ENCODE assay signal across 10 mouse cellular contexts in genomic region chr8:110665000-110665399, GRCm38 (mm10). TPM values are rescaled to one million over a fixed set of nuclear protein-coding genes. Genes with fewer than 3 reads are reported as not detected.
A peak's percentile ranks its signal among the peaks of the same experiment; 100 is the strongest.
DNase-seq lines count a peak whose midpoint lies in the region; ATAC-seq lines count a peak whose summit lies in the region.
"Had no signal": no experiment of that assay in that cellular context is flagged by ENCODE, and none has a peak within 500 bp of the region (broad histone marks: within the 10 kb centered on the region; RNA-seq: fewer than 3 reads in every experiment).

No protein-coding gene starts in this region.

- no peaks in the 10 kb centered on the region for H3K9me3 ChIP-seq in kidney, embryonic 16.5 days (ENCODE audit: low read length)
- no peaks in the 10 kb centered on the region for H3K9me3 ChIP-seq in embryonic facial prominence, embryonic 13.5 days
- no peaks in the 10 kb centered on the region for H3K9me3 ChIP-seq in forebrain, embryonic 14.5 days (replicated peaks; ENCODE audit: control insufficient read depth, low read length)

- 74% methylated on average over 3 of the region's 3 CpGs for WGBS in kidney, embryonic 16.5 days
- WGBS in embryonic facial prominence, embryonic 13.5 days, result 86% methylated on average over 3 of the region's 3 CpGs
- 61% methylated on average over 3 of the region's 3 CpGs for WGBS in forebrain, embryonic 14.5 days

- H3K4me2 ChIP-seq in kidney, embryonic 16.5 days (replicated peaks; ENCODE audit: low read depth, low read length), result no peak overlapping the region
- H3K4me2 ChIP-seq in embryonic facial prominence, embryonic 13.5 days, result no peak overlapping the region
- no peak overlapping the region for H3K4me2 ChIP-seq in forebrain, embryonic 14.5 days (ENCODE audit: low read length)

- H3K36me3 ChIP-seq in kidney, embryonic 16.5 days (ENCODE audit: insufficient read depth, low read length), result peaks cover 2% of the 10 kb centered on the region; the same call in 1 of the 2 replicates
- peaks cover 11% of the 10 kb centered on the region for H3K36me3 ChIP-seq in embryonic facial prominence, embryonic 13.5 days
- peaks cover 14% of the 10 kb centered on the region; the same call in 1 of the 2 replicates for H3K36me3 ChIP-seq in forebrain, embryonic 14.5 days (ENCODE audit: control insufficient read depth, insufficient read depth, low read length)

- peak overlapping the region; percentile 52 for H3K27ac ChIP-seq in kidney, embryonic 16.5 days (ENCODE audit: low read length)
- H3K27ac ChIP-seq in embryonic facial prominence, embryonic 13.5 days, result peak overlapping the region; percentile 76
- H3K27ac ChIP-seq in forebrain, embryonic 14.5 days (ENCODE audit: low read depth, low read length), result peak overlapping the region; percentile 91

- H3K9ac ChIP-seq in kidney, embryonic 16.5 days (replicated peaks; ENCODE audit: low read length), result no peak overlapping the region
- no peak overlapping the region for H3K9ac ChIP-seq in embryonic facial prominence, embryonic 13.5 days
- H3K9ac ChIP-seq in forebrain, embryonic 14.5 days (ENCODE audit: low read length), result no peak overlapping the region

- DNase-seq in kidney, postnatal 36 days, result no peak
- DNase-seq in forebrain, embryonic 14.5 days (ENCODE audit: low spot score), result peak; percentile 44
- peak; percentile 49 for DNase-seq in kidney, postnatal 14 days
- no peak for DNase-seq in thymus, postnatal 14 days
- DNase-seq in layer of hippocampus, postnatal 14 days (ENCODE audit: low spot score in 2 of 2), result no peak
- DNase-seq in right cerebral cortex, adult 2 months (ENCODE audit: low spot score in 2 of 2), result no peak
- DNase-seq: lung, adult 2 months had no signal

- 0 out of 2 replicates have a peak, but pooled peaks cover 11% of the 10 kb centered on the region for H3K4me1 ChIP-seq in kidney, embryonic 16.5 days (ENCODE audit: insufficient read depth, low read length)
- peaks cover 20% of the 10 kb centered on the region for H3K4me1 ChIP-seq in embryonic facial prominence, embryonic 13.5 days
- peaks cover 15% of the 10 kb centered on the region for H3K4me1 ChIP-seq in forebrain, embryonic 14.5 days (ENCODE audit: control insufficient read depth, insufficient read depth, low read length)

- H3K4me3 ChIP-seq in kidney, embryonic 16.5 days (ENCODE audit: low read length), result no peak overlapping the region
- no peak overlapping the region for H3K4me3 ChIP-seq in embryonic facial prominence, embryonic 13.5 days
- H3K4me3 ChIP-seq in forebrain, embryonic 14.5 days (ENCODE audit: low read depth, low read length), result no peak overlapping the region

- H3K27me3 ChIP-seq in kidney, embryonic 16.5 days (ENCODE audit: insufficient read depth, low read length), result no peaks in the 10 kb centered on the region
- no peaks in the 10 kb centered on the region for H3K27me3 ChIP-seq in embryonic facial prominence, embryonic 13.5 days
- no peaks in the 10 kb centered on the region for H3K27me3 ChIP-seq in forebrain, embryonic 14.5 days (replicated peaks; ENCODE audit: control insufficient read depth, insufficient read depth, low read length)

- ATAC-seq in kidney, embryonic 16.5 days (ENCODE audit: low FRiP score, low TSS enrichment), result peak; percentile 55; the same call in 1 of the 2 replicates
- ATAC-seq in embryonic facial prominence, embryonic 13.5 days (ENCODE audit: insufficient number of reproducible peaks, insufficient read depth, low FRiP score, low TSS enrichment, low read depth), result no peak
- peak; percentile 26; the same call in 1 of the 2 replicates for ATAC-seq in forebrain, embryonic 14.5 days

RNA-seq across cellular contexts. Expression of gene Vac14, which starts 46.6 kb away (rescaled TPM):
- 21.6 and 21.7 TPM in 2 replicates for polyA plus RNA-seq in kidney, embryonic 16.5 days (2015; fragmentation: Nextera tagmentation; extraction: Ambion mirVana)
- 15.1 and 19.8 TPM in 2 replicates for polyA plus RNA-seq in embryonic facial prominence, embryonic 13.5 days (2015; fragmentation: Nextera tagmentation; extraction: Ambion mirVana)
- 25.8 and 27.1 TPM in 2 replicates for polyA plus RNA-seq in forebrain, embryonic 14.5 days (2014; fragmentation: Nextera tagmentation; extraction: Ambion mirVana)
- total RNA-seq in layer of hippocampus, postnatal 14 days (2021), result 10 to 100 TPM; 24.5 to 26.6 TPM

RNA-seq across cellular contexts. Expression of gene Mtss1l, which starts 56.3 kb away (rescaled TPM):
- polyA plus RNA-seq in kidney, embryonic 16.5 days (2015; fragmentation: Nextera tagmentation; extraction: Ambion mirVana), result 9.1 and 9.2 TPM in 2 replicates
- polyA plus RNA-seq in embryonic facial prominence, embryonic 13.5 days (2015; fragmentation: Nextera tagmentation; extraction: Ambion mirVana), result 11.0 and 12.6 TPM in 2 replicates
- polyA plus RNA-seq in forebrain, embryonic 14.5 days (2014; fragmentation: Nextera tagmentation; extraction: Ambion mirVana), result 16.5 and 20.1 TPM in 2 replicates
- 100 to 1,000 TPM; 220 to 233 TPM for total RNA-seq in layer of hippocampus, postnatal 14 days (2021)
- total RNA-seq: granulocyte monocyte progenitor cell, adult 5-6 weeks had no signal

Comparison
In these comparisons a context has a peak if more than half of its experiments do, and no peak if none do; other contexts are left out.
1. DNase-seq: peak in forebrain, embryonic 14.5 days (single experiment) and kidney, postnatal 14 days (single experiment); none in kidney, postnatal 36 days (0 of 2), thymus, postnatal 14 days (single experiment), layer of hippocampus, postnatal 14 days (0 of 2) and right cerebral cortex, adult 2 months (0 of 2).
2. Peak in every context shown above with its lines, with median percentiles within 50 percentile points of each other: H3K27ac ChIP-seq.